Mouse (Mus musculus): ENCODE measurements around the gene Gipc2. TPM values are rescaled to one million over a fixed set of nuclear protein-coding genes. Genes with fewer than 3 reads are reported as not detected.

The Gipc2 gene
- polyA plus RNA-seq, 1 experiment = 19.9 TPM

GRCm38 (mm10) chr3:152193177-152193576 is 27.1 kb upstream of the Gipc2 start:
- no peak overlapping the region for H3K4me3 ChIP-seq (ENCODE audit: low read depth, low read length)
- H3K4me1 ChIP-seq (ENCODE audit: control insufficient read depth, insufficient read depth, low read length) = no peaks in the 10 kb centered on the region
- no peak overlapping the region for H3K27ac ChIP-seq (ENCODE audit: insufficient read depth, low read length)
- no peaks in the 10 kb centered on the region; the same call in 1 of the 2 replicates for H3K27me3 ChIP-seq (ENCODE audit: control insufficient read depth, insufficient read depth, low read length, poor library complexity, severe bottlenecking)
- no peaks in the 10 kb centered on the region for H3K9me3 ChIP-seq (replicated peaks; ENCODE audit: control insufficient read depth, insufficient read depth, low read length, poor library complexity, severe bottlenecking)
- TF ChIP-seq POLR2A (IDR thresholded peaks at IDR 0.05; ENCODE audit: insufficient read depth, low read length) (no peak), EP300 (IDR thresholded peaks at IDR 0.05; ENCODE audit: insufficient read depth, low read depth, low read length) (no peak), CTCF (IDR thresholded peaks at IDR 0.05; ENCODE audit: low read depth, low read length) (no peak)
- H3K9ac ChIP-seq (ENCODE audit: low read depth, poor library complexity, severe bottlenecking) = peak overlapping the region; percentile 52; the same call in 1 of the 2 replicates
- no peaks in the 10 kb centered on the region for H3K36me3 ChIP-seq (ENCODE audit: control insufficient read depth, insufficient read depth, low read length, poor library complexity, severe bottlenecking)

DNA sequence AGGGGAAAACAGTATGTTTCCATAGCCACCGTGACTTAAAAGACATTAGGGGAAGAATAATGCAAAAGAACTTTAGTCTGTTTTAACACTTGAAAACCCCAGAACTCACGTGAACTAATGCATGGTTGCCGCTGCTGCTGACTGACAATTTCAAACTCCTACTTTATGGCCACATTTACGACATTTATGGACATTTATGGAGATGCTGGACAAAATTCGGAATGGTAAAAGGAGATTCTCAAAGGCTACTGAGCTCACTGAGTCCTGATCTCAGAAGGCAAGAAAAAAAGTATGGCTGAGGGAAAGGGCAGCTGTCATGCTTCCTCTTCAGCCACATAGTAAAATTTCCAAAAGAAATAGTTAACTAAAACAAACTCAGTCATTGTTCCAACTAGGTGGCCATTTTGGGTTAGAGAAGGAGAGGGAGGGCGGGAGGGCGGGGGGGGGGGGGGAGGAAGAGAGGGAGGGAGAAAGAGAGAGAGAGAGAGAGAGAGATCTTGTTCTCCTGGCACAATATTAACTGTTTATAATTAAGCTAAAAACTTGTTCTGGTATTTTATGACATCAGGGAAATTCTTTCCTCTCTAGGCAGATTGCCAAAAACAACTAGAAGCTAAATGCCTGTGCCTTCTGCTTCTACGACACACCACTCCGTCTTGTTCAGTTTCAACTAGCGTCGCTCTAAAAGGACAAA is 26.4 kb upstream of the Gipc2 start:
- Histone ChIP-seq H3K27ac (ENCODE audit: insufficient read depth, low read length) (no peak overlapping the region), H3K4me3 (ENCODE audit: low read depth, low read length) (no peak overlapping the region)

GRCm38 (mm10) chr3:152191791-152192237 is 25.8 kb upstream of the Gipc2 start:
- H3K9me3 ChIP-seq (replicated peaks; ENCODE audit: control insufficient read depth, insufficient read depth, low read length, poor library complexity, severe bottlenecking) = no peaks in the 10 kb centered on the region
- TF ChIP-seq EP300 (IDR thresholded peaks at IDR 0.05; ENCODE audit: insufficient read depth, low read depth, low read length) = no peak
- no peak for TF ChIP-seq CTCF (IDR thresholded peaks at IDR 0.05; ENCODE audit: low read depth, low read length)
- TF ChIP-seq POLR2A (IDR thresholded peaks at IDR 0.05; ENCODE audit: insufficient read depth, low read length) = no peak
- no peak overlapping the region for H3K4me3 ChIP-seq (ENCODE audit: low read depth, low read length)
- H3K27me3 ChIP-seq (ENCODE audit: control insufficient read depth, insufficient read depth, low read length, poor library complexity, severe bottlenecking) = no peaks in the 10 kb centered on the region; the same call in 1 of the 2 replicates
- H3K9ac ChIP-seq (ENCODE audit: low read depth, poor library complexity, severe bottlenecking) = no peak overlapping the region
- no peaks in the 10 kb centered on the region for H3K36me3 ChIP-seq (ENCODE audit: control insufficient read depth, insufficient read depth, low read length, poor library complexity, severe bottlenecking)
- H3K4me1 ChIP-seq (ENCODE audit: control insufficient read depth, insufficient read depth, low read length) = no peaks in the 10 kb centered on the region
- no peak overlapping the region for H3K27ac ChIP-seq (ENCODE audit: insufficient read depth, low read length)

More for the DNA sequence above, 26.4 kb upstream of the Gipc2 start:
- no peak overlapping the region for H3K9ac ChIP-seq (ENCODE audit: low read depth, poor library complexity, severe bottlenecking)
- no peaks in the 10 kb centered on the region for H3K9me3 ChIP-seq (replicated peaks; ENCODE audit: control insufficient read depth, insufficient read depth, low read length, poor library complexity, severe bottlenecking)
- no peaks in the 10 kb centered on the region; the same call in 1 of the 2 replicates for H3K27me3 ChIP-seq (ENCODE audit: control insufficient read depth, insufficient read depth, low read length, poor library complexity, severe bottlenecking)
- H3K4me1 ChIP-seq (ENCODE audit: control insufficient read depth, insufficient read depth, low read length) = no peaks in the 10 kb centered on the region
- no peaks in the 10 kb centered on the region for H3K36me3 ChIP-seq (ENCODE audit: control insufficient read depth, insufficient read depth, low read length, poor library complexity, severe bottlenecking)
- TF ChIP-seq EP300 (IDR thresholded peaks at IDR 0.05; ENCODE audit: insufficient read depth, low read depth, low read length) = no peak
- no peak for TF ChIP-seq POLR2A (IDR thresholded peaks at IDR 0.05; ENCODE audit: insufficient read depth, low read length)
- no peak for TF ChIP-seq CTCF (IDR thresholded peaks at IDR 0.05; ENCODE audit: low read depth, low read length)

GRCm38 (mm10) chr3:152190679-152191477 is 24.8 kb upstream of the Gipc2 start:
- TF ChIP-seq EP300 (IDR thresholded peaks at IDR 0.05; ENCODE audit: insufficient read depth, low read depth, low read length) = no peak
- TF ChIP-seq CTCF (IDR thresholded peaks at IDR 0.05; ENCODE audit: low read depth, low read length) = no peak
- TF ChIP-seq POLR2A (IDR thresholded peaks at IDR 0.05; ENCODE audit: insufficient read depth, low read length) = no peak
- Histone ChIP-seq H3K4me3 (ENCODE audit: low read depth, low read length) (no peak overlapping the region), H3K27ac (ENCODE audit: insufficient read depth, low read length) (no peak overlapping the region), H3K9me3 (replicated peaks; ENCODE audit: control insufficient read depth, insufficient read depth, low read length, poor library complexity, severe bottlenecking) (no peaks in the 10 kb centered on the region), H3K4me1 (ENCODE audit: control insufficient read depth, insufficient read depth, low read length) (no peaks in the 10 kb centered on the region), H3K36me3 (ENCODE audit: control insufficient read depth, insufficient read depth, low read length, poor library complexity, severe bottlenecking) (no peaks in the 10 kb centered on the region), H3K9ac (ENCODE audit: low read depth, poor library complexity, severe bottlenecking) (no peak overlapping the region), H3K27me3 (ENCODE audit: control insufficient read depth, insufficient read depth, low read length, poor library complexity, severe bottlenecking) (no peaks in the 10 kb centered on the region; the same call in 1 of the 2 replicates)

DNA sequence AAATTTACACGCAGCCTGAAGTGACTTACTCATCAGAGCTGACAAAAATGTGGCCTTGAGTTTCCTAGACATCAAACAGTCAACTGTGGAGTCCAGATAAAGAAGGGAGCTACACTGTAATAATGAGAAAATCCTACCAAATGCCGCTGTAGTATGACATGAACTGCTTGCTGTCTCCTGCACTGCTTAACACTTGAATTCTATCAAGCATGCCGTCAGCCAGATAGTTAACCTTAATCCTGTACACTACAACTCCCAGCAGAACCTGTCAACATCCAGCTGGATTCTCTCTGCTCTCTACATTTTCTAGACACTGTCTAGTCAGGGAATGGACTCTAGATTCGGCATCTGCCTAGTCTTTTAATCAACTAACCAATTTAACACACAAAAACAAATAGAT is 23.3 kb upstream of the Gipc2 start:
- Histone ChIP-seq H3K36me3 (ENCODE audit: control insufficient read depth, insufficient read depth, low read length, poor library complexity, severe bottlenecking) (no peaks in the 10 kb centered on the region), H3K27me3 (ENCODE audit: control insufficient read depth, insufficient read depth, low read length, poor library complexity, severe bottlenecking) (no peaks in the 10 kb centered on the region; the same call in 1 of the 2 replicates), H3K9me3 (replicated peaks; ENCODE audit: control insufficient read depth, insufficient read depth, low read length, poor library complexity, severe bottlenecking) (no peaks in the 10 kb centered on the region), H3K4me3 (ENCODE audit: low read depth, low read length) (no peak overlapping the region), H3K9ac (ENCODE audit: low read depth, poor library complexity, severe bottlenecking) (no peak overlapping the region), H3K27ac (ENCODE audit: insufficient read depth, low read length) (no peak overlapping the region), H3K4me1 (ENCODE audit: control insufficient read depth, insufficient read depth, low read length) (no peaks in the 10 kb centered on the region)
- TF ChIP-seq EP300 (IDR thresholded peaks at IDR 0.05; ENCODE audit: insufficient read depth, low read depth, low read length) (no peak), CTCF (IDR thresholded peaks at IDR 0.05; ENCODE audit: low read depth, low read length) (no peak), POLR2A (IDR thresholded peaks at IDR 0.05; ENCODE audit: insufficient read depth, low read length) (no peak)
